Mouse (Mus musculus) liver, postnatal 0 days (tissue): ENCODE measurements at regions not wholly inside any gene's neighbourhood (a gene's known extent, or its start where the extent isn't known, plus 50 kb on each side); places are given as distances from the start of the nearest gene placed in this dataset.

Experiments used
- CTCF ChIP-seq: sonication (generic); IDR thresholded peaks from 2 replicates; pipeline ENCODE4 v1.5.1; 2016; ENCODE audit warnings: antibody characterized with exemption, low read depth
- EP300 ChIP-seq: IDR thresholded peaks from 2 replicates; pipeline ENCODE4 v1.6.1; 2016; ENCODE audit warnings: antibody characterized with exemption, low read depth, mild to moderate bottlenecking

GRCm38 (mm10) chr11:24464642-24465041 is 386.8 kb downstream of the Bcl11a start:
- no peak for TF ChIP-seq CTCF
- no peak for TF ChIP-seq EP300
